Mouse (Mus musculus) hindbrain, postnatal 0 days (tissue): ENCODE results near the gene Olfr524. TPM values are rescaled to one million over a fixed set of nuclear protein-coding genes. Genes with fewer than 3 reads are reported as not detected.

Experiments used
- ATAC-seq: fragments of 200-750 bp; cut with Nextera tagmentation; 2 replicates; pipeline ENCODE4 v1.8.0; 2017; ENCODE audit warnings: mild to moderate bottlenecking, moderate TSS enrichment, moderate library complexity
- DNase-seq: peaks from one replicate; pipeline ENCODE4 v3.0.0-alpha.2; 2015; ENCODE audit warnings: low spot score
- H3K27ac ChIP-seq: fragments of 300-500 bp; sonication (generic); 2 replicates; pipeline ENCODE4 v1.5.1; 2014; ENCODE audit warnings: mild to moderate bottlenecking
- H3K27me3 ChIP-seq: fragments of 300-500 bp; sonication (generic); 2 replicates; pipeline ENCODE4 v1.6.1; 2014; ENCODE audit warnings: low read length, mixed read lengths; ENCODE audit not compliant: insufficient read depth
- H3K36me3 ChIP-seq: fragments of 300-500 bp; sonication (generic); 2 replicates; pipeline ENCODE4 v1.6.1; 2014; ENCODE audit warnings: low read length, mixed read lengths; ENCODE audit not compliant: insufficient read depth
- H3K4me1 ChIP-seq: fragments of 300-500 bp; sonication (generic); 2 replicates; pipeline ENCODE4 v1.6.1; 2014; ENCODE audit warnings: antibody characterized with exemption, low read length, mixed read lengths; ENCODE audit not compliant: insufficient read depth
- H3K4me2 ChIP-seq: fragments of 300-500 bp; sonication (generic); 2 replicates; pipeline ENCODE4 v1.6.1; 2014; ENCODE audit warnings: low read depth, mild to moderate bottlenecking, low read length, moderate library complexity, mixed read lengths
- H3K4me3 ChIP-seq: fragments of 300-500 bp; sonication (generic); 2 replicates; pipeline ENCODE4 v1.5.1; 2014; ENCODE audit warnings: low read length
- H3K9ac ChIP-seq: fragments of 300-500 bp; sonication (generic); replicated peaks from 2 replicates; pipeline ENCODE4 v1.6.1; 2014; ENCODE audit warnings: mild to moderate bottlenecking, low read length, moderate library complexity, mixed read lengths
- H3K9me3 ChIP-seq: fragments of 300-500 bp; sonication (generic); 2 replicates; pipeline ENCODE4 v1.6.1; 2016; ENCODE audit warnings: low read length, mixed read lengths
- CTCF ChIP-seq: IDR thresholded peaks from 2 replicates; pipeline ENCODE4 v1.5.1; 2016; ENCODE audit warnings: antibody characterized with exemption, control low read depth, low read depth
- WGBS: fragments of 180-500 bp; shearing (Covaris S2); extraction: QIAGEN DNeasy Blood & Tissue Kit; methylation state at CpG from one replicate; pipeline ENCODE4 v1.1.7; 2014; 5-methylcytosine and 5-hydroxymethylcytosine counted together
- polyA plus RNA-seq: library from polyadenylated mRNA; unstranded; fragments of >200 nt; fragmentation: Nextera tagmentation; extraction: Ambion mirVana; gene quantifications from 2 replicates; pipeline ENCODE4 v1.2.1, GENCODE M21; 2015
- total RNA-seq: library from RNA; depleted of rRNA; stranded (reverse); fragments of >200 nt; gene quantifications from 2 replicates; pipeline ENCODE4 v1.2.3, GENCODE M21; 2014

The Olfr524 gene
- total and polyA plus RNA-seq, 2 experiments from 2014 or later: not detected

DNA sequence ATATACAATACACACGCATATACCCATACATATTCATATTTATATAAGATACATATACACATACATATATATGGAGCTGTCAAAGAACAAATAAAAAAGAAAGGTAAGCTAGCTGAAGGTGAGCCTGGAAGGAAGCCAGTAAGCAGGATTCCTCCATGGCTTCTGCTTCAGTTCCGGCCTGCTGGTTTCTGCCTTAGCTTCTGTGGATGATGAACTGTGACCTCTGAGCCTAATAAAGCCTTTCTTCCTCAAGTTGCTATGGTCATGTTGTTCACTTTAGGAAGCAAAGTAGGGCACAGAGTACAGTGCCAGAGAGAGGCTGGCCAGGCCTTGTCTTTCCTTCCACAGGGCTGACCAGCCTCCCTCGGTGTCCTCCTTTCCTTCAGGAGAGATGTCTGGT, 34.9 kb downstream of the Olfr524 start:
- no peak overlapping the region for H3K27ac ChIP-seq
- H3K4me1 ChIP-seq: no peaks in the 10 kb centered on the region
- DNase-seq (no peak), ATAC-seq (no peak)
- H3K4me3 ChIP-seq: no peak overlapping the region
- no peaks in the 10 kb centered on the region for H3K9me3 ChIP-seq
- no peak for TF ChIP-seq CTCF
- no peaks in the 10 kb centered on the region for H3K27me3 ChIP-seq
- H3K9ac ChIP-seq: no peak overlapping the region
- WGBS: 91% methylated on average over 3 of the region's 3 CpGs
- H3K4me2 ChIP-seq: no peak overlapping the region
- no peaks in the 10 kb centered on the region for H3K36me3 ChIP-seq

DNA sequence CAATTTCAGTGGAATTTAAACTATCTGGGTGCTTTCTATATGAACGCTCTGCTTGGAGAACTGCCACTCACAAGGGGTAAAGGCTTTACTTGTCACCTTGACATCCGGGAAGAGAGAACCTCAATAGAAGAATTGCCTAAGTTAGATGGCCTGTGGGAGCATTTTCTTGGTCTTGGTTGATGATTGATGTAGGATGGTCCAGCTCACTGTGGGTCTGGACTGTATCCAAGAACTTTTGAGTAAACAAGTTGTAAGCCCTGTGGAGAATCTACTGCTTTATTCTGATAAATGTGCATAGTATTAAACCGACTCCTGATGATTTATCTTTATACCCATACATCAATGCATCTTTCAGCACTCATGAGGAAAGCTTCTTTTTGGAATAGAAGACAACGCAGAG, 36.4 kb downstream of the Olfr524 start:
- no peak overlapping the region for H3K9ac ChIP-seq
- no peak for TF ChIP-seq CTCF
- H3K27me3 ChIP-seq: no peaks in the 10 kb centered on the region
- no peak overlapping the region for H3K4me2 ChIP-seq
- H3K9me3 ChIP-seq: no peaks in the 10 kb centered on the region
- H3K4me3 ChIP-seq: no peak overlapping the region
- DNase-seq (no peak), ATAC-seq (no peak)
- H3K36me3 ChIP-seq: no peaks in the 10 kb centered on the region
- no peak overlapping the region for H3K27ac ChIP-seq
- no peaks in the 10 kb centered on the region for H3K4me1 ChIP-seq
- WGBS: 81% methylated on average over 4 of the region's 4 CpGs

DNA sequence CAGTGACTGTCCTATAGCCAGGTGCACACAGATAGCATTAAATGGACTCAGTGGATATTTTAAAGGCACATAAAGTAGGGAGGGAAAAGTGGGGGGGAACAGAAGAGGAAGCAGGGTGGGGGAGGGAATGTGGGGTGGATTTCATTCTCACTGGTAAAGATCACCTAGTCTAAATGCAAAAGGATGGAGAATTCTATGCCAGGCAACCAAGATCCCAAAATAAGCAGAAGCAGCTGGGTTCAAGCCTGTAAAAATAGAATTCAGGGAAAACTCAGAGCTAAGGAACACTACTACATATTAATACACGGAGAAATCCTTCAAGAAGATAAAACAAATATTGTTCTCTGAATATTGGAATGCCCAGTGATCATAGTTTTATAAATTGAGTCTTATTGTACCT, 37.8 kb downstream of the Olfr524 start:
- H3K4me2 ChIP-seq: no peak overlapping the region
- TF ChIP-seq CTCF: no peak
- H3K9me3 ChIP-seq: no peaks in the 10 kb centered on the region
- no peak overlapping the region for H3K9ac ChIP-seq
- DNase-seq (no peak), ATAC-seq (no peak)
- H3K4me3 ChIP-seq: no peak overlapping the region
- no peaks in the 10 kb centered on the region for H3K4me1 ChIP-seq
- H3K36me3 ChIP-seq: no peaks in the 10 kb centered on the region
- H3K27ac ChIP-seq: no peak overlapping the region
- WGBS: 65% methylated on average over 1 of the region's 1 CpGs
- H3K27me3 ChIP-seq: no peaks in the 10 kb centered on the region

DNA sequence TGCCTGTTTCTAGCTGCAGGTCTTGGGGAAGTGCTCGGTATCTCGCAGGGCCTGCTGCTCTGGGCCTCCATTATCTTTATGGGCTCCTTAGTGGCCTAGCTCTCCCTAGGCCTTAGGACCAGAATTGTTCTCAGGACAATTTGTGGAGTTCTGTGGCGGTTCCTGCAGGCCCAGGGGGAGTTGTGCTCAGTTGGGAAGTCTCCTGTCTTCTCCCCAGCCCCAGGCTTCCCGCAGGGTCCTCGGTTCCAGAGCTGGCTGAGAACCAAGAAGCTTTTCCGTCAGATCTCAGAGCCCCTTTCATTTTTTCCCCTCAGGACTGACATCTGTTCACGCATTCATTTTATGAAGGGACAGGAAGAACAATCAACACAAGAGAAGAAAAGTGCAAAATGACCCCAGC, 41.1 kb downstream of the Olfr524 start, which contains the start of gene Olfr522:
Gene Olfr522 (minus strand): TSS at position 101 of the 400 bp plus-strand sequence.
- Histone ChIP-seq H3K36me3 (no peaks in the 10 kb centered on the region), H3K4me3 (no peak within 1 kb of the TSS), H3K9ac (no peak within 1 kb of the TSS), H3K4me2 (no peak within 1 kb of the TSS), H3K27me3 (no peaks in the 10 kb centered on the region), H3K27ac (no peak within 1 kb of the TSS), H3K9me3 (no peaks in the 10 kb centered on the region), H3K4me1 (no peaks in the 10 kb centered on the region)
- ATAC-seq (no peak), DNase-seq (no peak)
- TF ChIP-seq CTCF: no peak
- whole genome bisulfite sequencing: 68% methylated on average over 7 of the region's 7 CpGs

DNA sequence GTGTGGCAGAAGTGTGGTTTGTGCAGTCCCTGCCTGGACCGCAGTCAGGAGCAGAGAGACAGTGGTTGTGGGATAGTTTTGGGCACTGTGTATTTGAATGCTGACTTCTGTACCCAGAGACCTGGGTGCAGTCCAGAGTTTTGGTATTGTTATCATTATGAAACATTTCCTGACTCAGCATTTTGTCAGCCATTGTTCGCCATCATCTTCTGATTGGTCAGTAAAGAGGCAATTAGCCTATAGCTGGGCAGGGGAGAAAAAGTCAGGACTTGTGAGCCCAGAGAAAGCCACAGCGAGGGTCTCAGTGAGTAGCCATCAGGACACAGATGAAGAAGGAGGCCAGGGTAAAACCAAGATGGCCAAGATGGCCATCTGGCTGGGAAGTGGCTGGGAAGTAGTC, 45.4 kb downstream of the Olfr524 start:
- TF ChIP-seq CTCF: no peak
- Histone ChIP-seq H3K4me2 (no peak overlapping the region), H3K9ac (no peak overlapping the region), H3K27me3 (no peaks in the 10 kb centered on the region), H3K36me3 (no peaks in the 10 kb centered on the region), H3K27ac (no peak overlapping the region), H3K4me3 (no peak overlapping the region), H3K4me1 (no peaks in the 10 kb centered on the region), H3K9me3 (no peaks in the 10 kb centered on the region)
- ATAC-seq: no peak
- no peak for DNase-seq
- 77% methylated on average over 3 of the region's 3 CpGs for WGBS

DNA sequence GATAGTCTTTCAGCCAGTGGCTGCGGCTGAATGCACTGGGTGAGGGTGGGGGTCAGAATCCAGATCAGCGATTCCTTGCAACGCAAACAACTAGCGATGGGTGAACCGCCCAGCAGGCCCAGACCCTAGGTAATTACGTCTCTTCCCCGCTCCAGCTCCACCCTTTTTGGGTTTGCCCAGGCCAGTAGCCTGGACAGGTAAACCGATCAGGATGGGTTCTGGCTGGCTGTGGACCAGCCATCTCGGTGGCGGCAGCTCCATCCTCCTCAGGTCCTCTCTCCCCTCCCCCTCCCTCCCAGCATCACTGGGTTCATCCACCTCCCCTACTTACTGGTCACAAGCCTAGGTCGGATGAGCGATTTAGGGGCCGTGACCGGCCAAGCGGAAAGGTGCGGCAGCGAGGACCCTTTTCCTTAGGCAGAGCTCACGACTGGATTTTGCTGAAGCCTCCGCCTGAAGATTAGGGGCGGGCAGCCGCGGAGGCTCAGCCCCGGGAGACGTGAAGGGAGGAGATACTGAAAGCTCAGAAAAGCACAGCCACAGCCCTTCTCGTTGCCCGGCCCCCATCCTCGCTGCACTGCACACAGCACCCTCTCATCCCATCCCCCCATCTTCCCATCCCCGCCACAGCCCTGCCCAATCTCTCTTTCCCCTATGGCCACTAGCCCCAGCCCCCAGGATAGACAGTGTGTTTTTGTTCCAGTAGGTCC, 51.4 kb downstream of the Olfr524 start, which contains the start of gene Sprn:
Gene Sprn (minus strand): TSS at position 660 of the 710 bp plus-strand sequence.
- peak within 1 kb of the TSS; percentile 43 for H3K4me3 ChIP-seq
- peaks cover 9% of the 10 kb centered on the region for H3K4me1 ChIP-seq
- H3K36me3 ChIP-seq: no peaks in the 10 kb centered on the region
- DNase-seq: peak; percentile 74
- 1% methylated on average over 28 of the region's 28 CpGs for WGBS
- no peak for TF ChIP-seq CTCF
- peak within 1 kb of the TSS; percentile 79 for H3K27ac ChIP-seq
- H3K27me3 ChIP-seq: no peaks in the 10 kb centered on the region
- H3K9me3 ChIP-seq: no peaks in the 10 kb centered on the region
- H3K9ac ChIP-seq: peak within 1 kb of the TSS; percentile 54
- ATAC-seq: peak; percentile 87
- peak within 1 kb of the TSS; percentile 61 for H3K4me2 ChIP-seq

DNA sequence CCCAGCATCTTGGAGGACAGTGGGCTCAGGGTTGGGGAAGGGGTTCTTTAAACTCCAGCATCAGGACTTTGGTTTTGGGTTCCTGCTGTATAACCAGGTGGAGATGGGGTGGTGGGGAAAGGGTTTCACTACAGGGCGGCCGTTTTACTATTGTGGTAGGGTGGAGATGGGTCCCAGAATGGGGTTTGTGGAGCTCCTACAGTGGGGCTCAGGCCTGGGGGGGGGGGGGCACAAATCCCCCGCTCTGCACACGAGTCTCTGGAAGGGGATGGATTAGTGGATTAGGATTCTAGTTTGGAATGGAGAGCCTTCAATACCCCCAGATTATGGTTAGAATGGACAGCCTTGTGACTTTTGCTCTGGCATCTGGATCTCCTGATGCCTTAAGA, 51.9 kb downstream of the Olfr524 start:
- H3K4me1 ChIP-seq: peaks cover 9% of the 10 kb centered on the region
- TF ChIP-seq CTCF: no peak
- no peaks in the 10 kb centered on the region for H3K36me3 ChIP-seq
- peak overlapping the region; percentile 54 for H3K9ac ChIP-seq
- peak overlapping the region; percentile 61 for H3K4me2 ChIP-seq
- H3K9me3 ChIP-seq: no peaks in the 10 kb centered on the region
- peak overlapping the region; percentile 79 for H3K27ac ChIP-seq
- ATAC-seq (peak; percentile 42), DNase-seq (peak; percentile 4)
- peak overlapping the region; percentile 43 for H3K4me3 ChIP-seq
- H3K27me3 ChIP-seq: no peaks in the 10 kb centered on the region
- WGBS: 12% methylated on average over 4 of the region's 4 CpGs
